Mouse (Mus musculus) midbrain, embryonic 14.5 days (tissue): Measurements from ENCODE around the gene Ubtd1. TPM values are rescaled to one million over a fixed set of nuclear protein-coding genes. Genes with fewer than 3 reads are reported as not detected.
"Not testable (repeated sequence)": the region's sequence is repeated elsewhere in the genome, so short reads cannot be mapped to it uniquely, and the experiment has no call there.

Experiments
- ATAC-seq: fragments of 200-750 bp; cut with Nextera tagmentation; 2 replicates; pipeline ENCODE4 v1.8.0; 2017; ENCODE audit warnings: moderate number of reproducible peaks, moderate library complexity; ENCODE audit not compliant: low FRiP score, low TSS enrichment
- DNase-seq: peaks from one replicate; pipeline ENCODE4 v3.0.0-alpha.2; 2015
- H3K27ac ChIP-seq: fragments of 300-500 bp; sonication (generic); replicated peaks from 2 replicates; pipeline ENCODE4 v1.5.1; 2014; ENCODE audit warnings: mild to moderate bottlenecking, low read depth, low read length, moderate library complexity
- H3K27me3 ChIP-seq: fragments of 300-500 bp; sonication (generic); 2 replicates; pipeline ENCODE4 v1.6.1; 2014; ENCODE audit warnings: low read length, control low read depth, mixed read lengths; ENCODE audit not compliant: control insufficient read depth, insufficient read depth
- H3K36me3 ChIP-seq: fragments of 300-500 bp; sonication (generic); 2 replicates; pipeline ENCODE4 v1.6.1; 2014; ENCODE audit warnings: low read length, control low read depth; ENCODE audit not compliant: control insufficient read depth, insufficient read depth
- H3K4me1 ChIP-seq: fragments of 300-500 bp; sonication (generic); 2 replicates; pipeline ENCODE4 v1.6.1; 2014; ENCODE audit warnings: mild to moderate bottlenecking, antibody characterized with exemption, low read length, control low read depth; ENCODE audit not compliant: control insufficient read depth, insufficient read depth
- H3K4me2 ChIP-seq: fragments of 300-500 bp; sonication (generic); 2 replicates; pipeline ENCODE4 v1.6.1; 2014; ENCODE audit warnings: mild to moderate bottlenecking, low read length, moderate library complexity
- H3K4me3 ChIP-seq: fragments of 300-500 bp; sonication (generic); replicated peaks from 2 replicates; pipeline ENCODE4 v1.5.1; 2014; ENCODE audit warnings: low read depth, low read length
- H3K9ac ChIP-seq: fragments of 300-500 bp; sonication (generic); replicated peaks from 2 replicates; pipeline ENCODE4 v1.6.1; 2014; ENCODE audit warnings: mild to moderate bottlenecking, low read length, moderate library complexity
- H3K9me3 ChIP-seq: fragments of 300-500 bp; sonication (generic); 2 replicates; pipeline ENCODE4 v1.6.1; 2016; ENCODE audit warnings: low read length, control low read depth, mixed read lengths; ENCODE audit not compliant: control insufficient read depth
- WGBS: fragments of 180-500 bp; shearing (Covaris S2); extraction: QIAGEN DNeasy Blood & Tissue Kit; methylation state at CpG from one replicate; pipeline ENCODE4 v1.1.7; 2014; 5-methylcytosine and 5-hydroxymethylcytosine counted together
- polyA plus RNA-seq: library from polyadenylated mRNA; unstranded; fragments of >200 nt; fragmentation: Nextera tagmentation; extraction: Ambion mirVana; gene quantifications from 2 replicates; pipeline ENCODE4 v1.2.1, GENCODE M21; 2014

Ubtd1 gene
- polyA plus RNA-seq, 1 experiment from 2014 or later = 6.3 TPM

GRCm38 (mm10) chr19:42075051-42075450 lies 93.5 kb downstream of the Ubtd1 start:
- H3K9ac ChIP-seq = no peak overlapping the region
- no peak for ATAC-seq
- no peaks in the 10 kb centered on the region for H3K9me3 ChIP-seq
- no peak overlapping the region for H3K4me3 ChIP-seq
- H3K36me3 ChIP-seq = peaks cover 52% of the 10 kb centered on the region
- DNase-seq = no peak
- no peaks in the 10 kb centered on the region for H3K4me1 ChIP-seq
- no peak overlapping the region for H3K27ac ChIP-seq
- no peak overlapping the region for H3K4me2 ChIP-seq
- WGBS = 82% methylated on average over 2 of the region's 2 CpGs
- H3K27me3 ChIP-seq = no peaks in the 10 kb centered on the region

- H3K9ac ChIP-seq = no peak overlapping the region
- no peak overlapping the region for H3K4me2 ChIP-seq
- H3K9me3 ChIP-seq = no peaks in the 10 kb centered on the region
- no peak overlapping the region for H3K4me3 ChIP-seq
- H3K4me1 ChIP-seq = no peaks in the 10 kb centered on the region
- ATAC-seq (no peak), DNase-seq (no peak)
- H3K27ac ChIP-seq = no peak overlapping the region
- WGBS = 89% methylated on average over 16 of the region's 16 CpGs
- H3K36me3 ChIP-seq = peaks cover 52% of the 10 kb centered on the region
- no peaks in the 10 kb centered on the region for H3K27me3 ChIP-seq
Measured at GRCm38 (mm10) chr19:42075992-42076391, 94.4 kb downstream of the Ubtd1 start.

- WGBS = 95% methylated on average over 8 of the region's 8 CpGs
- H3K36me3 ChIP-seq = peaks cover 47% of the 10 kb centered on the region
- DNase-seq = no peak
Measured at GRCm38 (mm10) chr19:42078566-42078965, 97.0 kb downstream of the Ubtd1 start.

GRCm38 (mm10) chr19:42079006-42079405 lies 97.4 kb downstream of the Ubtd1 start:
- Histone ChIP-seq H3K4me2 (no peak overlapping the region), H3K27ac (no peak overlapping the region), H3K4me3 (no peak overlapping the region), H3K9me3 (no peaks in the 10 kb centered on the region), H3K27me3 (no peaks in the 10 kb centered on the region), H3K4me1 (no peaks in the 10 kb centered on the region), H3K9ac (no peak overlapping the region), H3K36me3 (peaks cover 44% of the 10 kb centered on the region)
- DNase-seq = no peak
- no peak for ATAC-seq
- WGBS = 95% methylated on average over 12 of the region's 12 CpGs

More at GRCm38 (mm10) chr19:42078566-42078965, 97.0 kb downstream of the Ubtd1 start:
- no peak for ATAC-seq
- Histone ChIP-seq H3K4me3 (no peak overlapping the region), H3K4me1 (no peaks in the 10 kb centered on the region), H3K4me2 (no peak overlapping the region), H3K27me3 (no peaks in the 10 kb centered on the region), H3K9me3 (no peaks in the 10 kb centered on the region), H3K27ac (no peak overlapping the region), H3K9ac (no peak overlapping the region)

- no peak overlapping the region for H3K27ac ChIP-seq
- peaks cover 35% of the 10 kb centered on the region for H3K36me3 ChIP-seq
- H3K27me3 ChIP-seq = no peaks in the 10 kb centered on the region
- H3K9ac ChIP-seq = no peak overlapping the region
- no peaks in the 10 kb centered on the region for H3K4me1 ChIP-seq
- no peak overlapping the region for H3K4me2 ChIP-seq
- WGBS = 77% methylated on average over 5 of the region's 5 CpGs
- H3K9me3 ChIP-seq = no peaks in the 10 kb centered on the region
- ATAC-seq = no peak
- H3K4me3 ChIP-seq = no peak overlapping the region
- DNase-seq = no peak
Measured at GRCm38 (mm10) chr19:42079950-42080349, 98.4 kb downstream of the Ubtd1 start.

- H3K4me1 ChIP-seq = no peaks in the 10 kb centered on the region
- H3K36me3 ChIP-seq = peaks cover 30% of the 10 kb centered on the region
- 69% methylated on average over 11 of the region's 11 CpGs for WGBS
- H3K27ac ChIP-seq = no peak overlapping the region
- H3K9me3 ChIP-seq = no peaks in the 10 kb centered on the region
- no peak overlapping the region for H3K9ac ChIP-seq
- H3K4me2 ChIP-seq = no peak overlapping the region
- no peak for ATAC-seq
- H3K4me3 ChIP-seq = no peak overlapping the region
- no peak for DNase-seq
- no peaks in the 10 kb centered on the region for H3K27me3 ChIP-seq
Measured at GRCm38 (mm10) chr19:42080469-42080868, 98.9 kb downstream of the Ubtd1 start.

GRCm38 (mm10) chr19:42081613-42082012 lies 100.0 kb downstream of the Ubtd1 start:
- not testable (repeated sequence) for DNase-seq, H3K27ac ChIP-seq, H3K4me2 ChIP-seq, ATAC-seq, H3K27me3 ChIP-seq, H3K9ac ChIP-seq, H3K9me3 ChIP-seq, H3K4me1 ChIP-seq, H3K4me3 ChIP-seq
- H3K36me3 ChIP-seq = peaks cover 18% of the 10 kb centered on the region
- WGBS = 95% methylated on average over 5 of the region's 5 CpGs

Other genes with a start within 250 kb of the Ubtd1 start
- gene Slit1, start 238.1 kb upstream of the Ubtd1 start, polyA plus RNA-seq = 20.6 and 27.9 TPM in 2 replicates
- gene Arhgap19, start 179.7 kb upstream of the Ubtd1 start, polyA plus RNA-seq = 4.7 and 8.5 TPM in 2 replicates
- gene Frat1, start 151.8 kb upstream of the Ubtd1 start, polyA plus RNA-seq = 30.6 and 32.7 TPM in 2 replicates
- 5.6 and 7.3 TPM in 2 replicates for gene Frat2, start 133.6 kb upstream of the Ubtd1 start, polyA plus RNA-seq
- gene Rrp12, start 85.6 kb upstream of the Ubtd1 start, polyA plus RNA-seq = 12.5 TPM in 2 replicates
- 451 and 465 TPM in 2 replicates for gene Pgam1, start 69.8 kb upstream of the Ubtd1 start, polyA plus RNA-seq
- gene Exosc1, start 48.3 kb upstream of the Ubtd1 start, polyA plus RNA-seq = 56.4 and 57.4 TPM in 2 replicates
- gene Zdhhc16, start 48.3 kb upstream of the Ubtd1 start, polyA plus RNA-seq = 72.3 and 72.8 TPM in 2 replicates
- gene Mms19, start 606 bp upstream of the Ubtd1 start, polyA plus RNA-seq = 28.1 and 30.4 TPM in 2 replicates
- 0.45 and 1.00 TPM in 2 replicates for gene Ankrd2, start 54.2 kb downstream of the Ubtd1 start, polyA plus RNA-seq
- 0.94 and 1.3 TPM in 2 replicates for gene Hoga1, start 63.8 kb downstream of the Ubtd1 start, polyA plus RNA-seq
- gene 4933411K16Rik, start 70.5 kb downstream of the Ubtd1 start, polyA plus RNA-seq = not detected in 2 replicates
- gene Morn4, start 104.6 kb downstream of the Ubtd1 start, polyA plus RNA-seq = 144 and 145 TPM in 2 replicates
- gene Pi4k2a, start 108.7 kb downstream of the Ubtd1 start, polyA plus RNA-seq = 33.1 and 40.8 TPM in 2 replicates
- gene Avpi1, start 147.3 kb downstream of the Ubtd1 start, polyA plus RNA-seq = 5.8 and 6.0 TPM in 2 replicates
- 1.5 and 1.8 TPM in 2 replicates for gene Marveld1, start 165.6 kb downstream of the Ubtd1 start, polyA plus RNA-seq
- 35.5 and 46.2 TPM in 2 replicates for gene Zfyve27, start 182.2 kb downstream of the Ubtd1 start, polyA plus RNA-seq
- gene Sfrp5, start 220.5 kb downstream of the Ubtd1 start, polyA plus RNA-seq = 0.68 and 0.82 TPM in 2 replicates